Mouse (Mus musculus) forebrain, embryonic 10.5 days (tissue): Measurements from ENCODE around the gene Mtch1. TPM values are rescaled to one million over a fixed set of nuclear protein-coding genes. Genes with fewer than 3 reads are reported as not detected.

Experiments used
- DNase-seq: peaks from one replicate; pipeline ENCODE4 v3.0.0-alpha.2; 2017; ENCODE audit warnings: low spot score; ENCODE audit errors: extremely low spot score
- H3K27ac ChIP-seq: fragments of 300-500 bp; sonication (generic); 2 replicates; pipeline ENCODE4 v1.5.1; 2016; ENCODE audit warnings: mild to moderate bottlenecking
- H3K27me3 ChIP-seq: fragments of 300-500 bp; sonication (generic); 2 replicates; pipeline ENCODE4 v1.6.1; 2016; ENCODE audit warnings: mild to moderate bottlenecking; ENCODE audit not compliant: poor library complexity, severe bottlenecking
- H3K36me3 ChIP-seq: fragments of 300-500 bp; sonication (generic); replicated peaks from 2 replicates; pipeline ENCODE4 v1.6.1; 2016; ENCODE audit warnings: mild to moderate bottlenecking, moderate library complexity
- H3K4me1 ChIP-seq: fragments of 300-500 bp; sonication (generic); 2 replicates; pipeline ENCODE4 v1.6.1; 2016
- H3K4me3 ChIP-seq: fragments of 300-500 bp; sonication (generic); 2 replicates; pipeline ENCODE4 v1.5.1; 2016; ENCODE audit warnings: mild to moderate bottlenecking, moderate library complexity
- H3K9me3 ChIP-seq: fragments of 300-500 bp; sonication (generic); 2 replicates; pipeline ENCODE4 v1.6.1; 2016; ENCODE audit warnings: mild to moderate bottlenecking, moderate library complexity
- WGBS: fragments of 180-500 bp; shearing (Covaris S2); methylation state at CpG from one replicate; pipeline ENCODE4 v1.1.7; 2016; 5-methylcytosine and 5-hydroxymethylcytosine counted together
- polyA plus RNA-seq: library from polyadenylated mRNA; unstranded; fragments of >200 nt; fragmentation: Nextera tagmentation; extraction: Ambion mirVana; gene quantifications from 2 replicates; pipeline ENCODE4 v1.2.1, GENCODE M21; 2016

Mtch1 gene
- polyA plus RNA-seq, 1 experiment from 2014 or later: 255 TPM

- DNase-seq: no peak
- H3K27me3 ChIP-seq: no peaks in the 10 kb centered on the region
- H3K4me1 ChIP-seq: peaks cover 28% of the 10 kb centered on the region
- H3K36me3 ChIP-seq: peaks cover 93% of the 10 kb centered on the region
- WGBS: 87% methylated on average over 11 of the region's 11 CpGs
- no peak overlapping the region for H3K4me3 ChIP-seq
- no peaks in the 10 kb centered on the region for H3K9me3 ChIP-seq
- H3K27ac ChIP-seq: peak overlapping the region; percentile 48; the same call in 1 of the 2 replicates
Measured at GRCm38 (mm10) chr17:29339170-29339768, 8.5 kb downstream of the Mtch1 start.

- Histone ChIP-seq H3K27ac (no peak overlapping the region), H3K4me3 (no peak overlapping the region), H3K4me1 (peaks cover 28% of the 10 kb centered on the region), H3K36me3 (peaks cover 93% of the 10 kb centered on the region), H3K9me3 (no peaks in the 10 kb centered on the region), H3K27me3 (no peaks in the 10 kb centered on the region)
- WGBS: 94% methylated on average over 9 of the region's 9 CpGs
- no peak for DNase-seq
Measured at GRCm38 (mm10) chr17:29337979-29338823, 9.5 kb downstream of the Mtch1 start.

- H3K4me1 ChIP-seq: peaks cover 17% of the 10 kb centered on the region
- H3K36me3 ChIP-seq: peaks cover 93% of the 10 kb centered on the region
- DNase-seq: no peak
- no peaks in the 10 kb centered on the region for H3K9me3 ChIP-seq
- H3K27ac ChIP-seq: no peak overlapping the region
- no peaks in the 10 kb centered on the region for H3K27me3 ChIP-seq
- 93% methylated on average over 19 of the region's 19 CpGs for WGBS
- no peak overlapping the region for H3K4me3 ChIP-seq
Measured at GRCm38 (mm10) chr17:29336266-29336990, 11.3 kb downstream of the Mtch1 start.

- 88% methylated on average over 4 of the region's 4 CpGs for WGBS
- no peaks in the 10 kb centered on the region for H3K9me3 ChIP-seq
- H3K27me3 ChIP-seq: peaks cover 18% of the 10 kb centered on the region
- peaks cover 31% of the 10 kb centered on the region for H3K4me1 ChIP-seq
- no peak for DNase-seq
- no peak overlapping the region for H3K4me3 ChIP-seq
- H3K36me3 ChIP-seq: peaks cover 69% of the 10 kb centered on the region
- H3K27ac ChIP-seq: no peak overlapping the region
Measured at GRCm38 (mm10) chr17:29332186-29332685, 15.5 kb downstream of the Mtch1 start.

- H3K9me3 ChIP-seq: no peaks in the 10 kb centered on the region
- H3K36me3 ChIP-seq: peaks cover 55% of the 10 kb centered on the region
- DNase-seq: no peak
- H3K27ac ChIP-seq: 0 out of 2 replicates have a peak overlapping the region, but pooled peaks have one; percentile 35
- H3K4me3 ChIP-seq: no peak overlapping the region
- H3K4me1 ChIP-seq: peaks cover 45% of the 10 kb centered on the region
- H3K27me3 ChIP-seq: peaks cover 32% of the 10 kb centered on the region
- WGBS: 37% methylated on average over 5 of the region's 5 CpGs
Measured at GRCm38 (mm10) chr17:29330671-29331410, 16.9 kb downstream of the Mtch1 start.

- Histone ChIP-seq H3K27ac (no peak overlapping the region), H3K4me1 (peaks cover 49% of the 10 kb centered on the region), H3K9me3 (no peaks in the 10 kb centered on the region), H3K36me3 (peaks cover 49% of the 10 kb centered on the region), H3K4me3 (no peak overlapping the region), H3K27me3 (peaks cover 36% of the 10 kb centered on the region)
- 88% methylated on average over 3 of the region's 3 CpGs for WGBS
- DNase-seq: no peak
Measured at GRCm38 (mm10) chr17:29330221-29330620, 17.5 kb downstream of the Mtch1 start.

GRCm38 (mm10) chr17:29327691-29328090, 20.0 kb downstream of the Mtch1 start:
- Histone ChIP-seq H3K27me3 (peaks cover 58% of the 10 kb centered on the region), H3K9me3 (no peaks in the 10 kb centered on the region), H3K4me1 (peaks cover 52% of the 10 kb centered on the region), H3K4me3 (peak overlapping the region; percentile 54; the same call in 1 of the 2 replicates), H3K36me3 (peaks cover 27% of the 10 kb centered on the region), H3K27ac (peak overlapping the region; percentile 86)
- no peak for DNase-seq
- WGBS: 82% methylated on average over 9 of the region's 9 CpGs

- peaks cover 60% of the 10 kb centered on the region for H3K4me1 ChIP-seq
- peaks cover 66% of the 10 kb centered on the region for H3K27me3 ChIP-seq
- peak; percentile 71 for DNase-seq
- H3K36me3 ChIP-seq: peaks cover 18% of the 10 kb centered on the region
- WGBS: 7% methylated on average over 52 of the region's 52 CpGs
- peak overlapping the region; percentile 86 for H3K27ac ChIP-seq
- no peaks in the 10 kb centered on the region for H3K9me3 ChIP-seq
- H3K4me3 ChIP-seq: peak overlapping the region; percentile 54
Measured at GRCm38 (mm10) chr17:29326531-29327529, 20.9 kb downstream of the Mtch1 start.

- Histone ChIP-seq H3K27me3 (peaks cover 76% of the 10 kb centered on the region), H3K9me3 (no peaks in the 10 kb centered on the region), H3K4me1 (peaks cover 58% of the 10 kb centered on the region), H3K4me3 (peak overlapping the region; percentile 54), H3K36me3 (peaks cover 8% of the 10 kb centered on the region), H3K27ac (peak overlapping the region; percentile 86)
- 39% methylated on average over 13 of the region's 13 CpGs for WGBS
- DNase-seq: no peak
Measured at GRCm38 (mm10) chr17:29325831-29326230, 21.9 kb downstream of the Mtch1 start.

GRCm38 (mm10) chr17:29323625-29324024, 24.1 kb downstream of the Mtch1 start:
- Histone ChIP-seq H3K27ac (no peak overlapping the region), H3K4me1 (peaks cover 63% of the 10 kb centered on the region), H3K27me3 (peaks cover 94% of the 10 kb centered on the region), H3K9me3 (no peaks in the 10 kb centered on the region), H3K4me3 (no peak overlapping the region), H3K36me3 (no peaks in the 10 kb centered on the region)
- no peak for DNase-seq
- WGBS: 92% methylated on average over 3 of the region's 3 CpGs

GRCm38 (mm10) chr17:29322603-29322962, 25.2 kb downstream of the Mtch1 start:
- Histone ChIP-seq H3K27me3 (peaks cover 85% of the 10 kb centered on the region), H3K9me3 (no peaks in the 10 kb centered on the region), H3K4me1 (peaks cover 54% of the 10 kb centered on the region), H3K4me3 (peak overlapping the region; percentile 37), H3K27ac (peak overlapping the region; percentile 59), H3K36me3 (no peaks in the 10 kb centered on the region)
- 8% methylated on average over 18 of the region's 18 CpGs for WGBS
- peak; percentile 47 for DNase-seq
